Mouse (Mus musculus): ENCODE data around the gene Ccnd3. TPM values are rescaled to one million over a fixed set of nuclear protein-coding genes. Genes with fewer than 3 reads are reported as not detected.
"Not testable (repeated sequence)": the region's sequence is repeated elsewhere in the genome, so short reads cannot be mapped to it uniquely, and the experiment has no call there.

Gene Ccnd3
- total RNA-seq, 2 experiments from 2014 or later = 328 to 506 TPM

DNA sequence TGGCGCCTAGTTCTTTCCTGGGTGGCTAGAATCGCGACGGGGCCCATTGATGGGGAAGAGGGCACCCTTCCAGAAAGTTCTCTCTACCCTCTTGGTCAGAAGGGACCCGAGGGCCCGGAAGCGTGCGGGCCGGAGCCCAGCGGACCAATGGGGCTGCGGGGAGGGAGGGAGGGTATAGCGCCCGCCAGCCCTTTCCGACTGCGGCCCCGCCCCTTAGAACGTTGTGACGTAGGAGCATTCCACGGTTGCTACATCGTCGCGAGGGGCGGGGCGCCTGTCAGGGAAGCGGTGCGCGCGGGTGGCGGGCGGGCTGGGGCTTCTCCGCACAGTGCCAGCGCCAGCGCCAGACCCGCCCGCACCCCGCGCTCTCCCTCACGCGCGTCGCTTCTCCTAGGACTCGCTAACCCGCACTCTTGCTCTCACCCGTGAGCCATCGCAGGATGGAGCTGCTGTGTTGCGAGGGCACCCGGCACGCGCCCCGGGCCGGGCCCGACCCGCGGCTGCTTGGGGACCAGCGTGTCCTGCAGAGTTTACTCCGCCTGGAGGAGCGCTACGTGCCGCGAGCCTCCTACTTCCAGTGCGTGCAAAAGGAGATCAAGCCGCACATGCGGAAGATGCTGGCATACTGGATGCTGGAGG is 88.5 kb downstream of the Ccnd3 start:
- DNase-seq (ENCODE audit: low spot score in 2 of 2) = peak; percentile 97

DNA sequence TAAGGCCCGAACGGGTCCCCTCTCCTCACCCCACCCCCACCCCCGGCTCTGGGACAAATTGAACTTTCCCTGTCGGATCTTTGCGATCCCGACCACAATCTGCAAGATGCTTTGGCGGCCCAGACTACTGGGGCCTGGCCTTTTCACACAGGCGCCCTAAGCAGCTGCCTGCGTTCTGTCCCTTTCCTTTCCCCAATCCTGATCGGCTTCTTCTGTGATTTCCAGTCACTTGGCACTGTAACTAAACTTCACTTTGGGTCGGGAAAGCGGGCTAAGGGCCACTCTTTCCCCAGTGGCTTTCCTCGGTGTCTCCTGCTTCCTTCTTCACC is 89.0 kb downstream of the Ccnd3 start:
- no peak for DNase-seq (ENCODE audit: low spot score in 2 of 2)

DNA sequence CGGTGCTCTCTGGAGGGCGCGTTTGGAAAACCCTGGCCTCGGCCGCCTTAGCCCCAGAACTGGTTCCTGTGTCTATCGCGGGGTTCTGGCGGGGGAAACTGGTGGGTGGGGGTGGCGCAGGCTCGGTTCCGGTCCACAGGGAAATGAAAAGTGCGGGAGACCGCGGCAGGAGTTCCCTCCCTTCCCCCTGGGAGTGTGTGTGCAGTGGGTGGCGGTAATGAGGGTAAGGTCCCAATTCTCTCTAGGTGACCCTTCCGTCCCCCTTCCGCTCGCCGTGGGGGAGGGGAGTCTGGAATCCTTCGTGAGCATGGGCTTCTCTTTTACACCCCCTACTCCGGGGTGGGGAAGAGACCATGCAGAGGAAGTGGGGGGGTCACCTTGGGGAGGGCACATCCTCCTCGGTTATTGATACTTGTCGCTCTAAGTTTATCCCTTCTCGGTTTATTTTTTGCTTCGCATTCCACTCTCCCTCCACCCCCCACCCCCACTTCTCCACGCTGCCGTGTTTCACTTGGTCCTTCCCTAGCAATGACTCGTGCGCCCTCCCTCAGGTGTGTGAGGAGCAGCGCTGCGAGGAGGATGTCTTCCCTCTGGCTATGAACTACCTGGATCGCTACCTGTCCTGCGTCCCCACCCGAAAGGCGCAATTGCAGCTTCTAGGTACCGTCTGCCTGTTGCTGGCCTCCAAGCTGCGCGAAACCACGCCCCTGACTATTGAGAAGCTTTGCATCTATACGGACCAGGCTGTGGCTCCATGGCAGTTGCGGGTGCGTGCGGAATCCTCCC is 89.5 kb downstream of the Ccnd3 start:
- DNase-seq (ENCODE audit: low spot score in 2 of 2) = peak; percentile 50 to 56

DNA sequence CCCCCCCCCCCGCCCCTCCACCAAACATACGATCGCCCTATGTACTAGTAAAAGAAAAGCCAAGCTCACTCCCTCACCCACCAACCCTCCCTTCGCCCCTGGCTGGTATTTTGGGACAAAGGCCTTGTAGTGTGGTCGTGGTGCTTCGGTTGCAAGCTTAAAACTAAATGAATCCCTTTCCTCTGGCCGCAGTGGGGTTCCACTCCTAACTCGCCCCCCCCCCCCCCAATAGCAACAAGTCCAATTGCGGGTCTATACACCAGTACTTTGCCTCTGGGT is 90.1 kb downstream of the Ccnd3 start:
- no peak for DNase-seq (ENCODE audit: low spot score in 2 of 2)

DNA sequence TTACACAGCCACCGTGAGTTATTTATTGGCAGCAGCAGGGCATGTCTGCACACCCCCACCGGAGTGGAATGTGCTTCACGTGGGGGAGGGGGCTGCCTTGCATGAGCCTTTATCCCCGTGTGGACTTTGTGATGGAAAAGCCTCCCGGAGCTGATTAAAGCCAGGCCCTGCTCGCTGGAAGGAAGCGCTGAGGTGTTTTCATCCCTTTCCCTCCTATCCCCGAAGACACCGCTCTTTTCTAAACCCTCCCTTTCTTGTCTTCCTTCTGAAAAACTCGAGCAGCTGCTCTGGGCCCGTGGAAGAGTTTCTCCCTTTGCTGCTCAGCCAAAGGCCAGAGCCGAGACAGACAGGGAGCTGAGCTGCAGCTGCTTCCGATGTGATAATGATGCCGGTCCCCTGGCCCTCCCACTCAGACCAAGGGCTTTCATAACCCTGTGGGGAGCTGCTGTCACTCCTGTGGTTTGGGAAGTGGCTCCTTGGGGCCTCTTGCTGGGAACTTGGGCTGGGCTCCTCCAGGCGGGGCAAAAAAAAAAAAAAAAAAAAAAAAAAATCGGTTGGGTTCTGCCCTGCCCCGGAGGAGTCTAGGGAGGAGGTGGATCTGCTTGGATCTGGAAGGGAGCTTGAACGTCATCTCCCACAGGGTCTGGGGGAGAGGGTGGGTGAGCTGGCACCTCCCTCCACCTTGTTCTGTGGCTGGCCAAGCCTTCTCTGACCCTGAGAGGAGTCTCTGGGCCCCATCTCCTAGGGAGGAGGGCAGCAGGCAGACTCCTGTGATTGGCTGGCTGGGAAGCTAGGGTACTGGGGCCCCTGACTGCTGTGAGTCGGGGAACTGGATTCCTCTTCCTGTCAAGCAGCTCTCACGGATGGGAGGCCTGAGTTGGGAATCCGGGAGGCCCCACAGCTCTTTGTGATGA is 90.7 kb downstream of the Ccnd3 start:
- peak; percentile 44 to 54 for DNase-seq (ENCODE audit: low spot score in 2 of 2)

DNA sequence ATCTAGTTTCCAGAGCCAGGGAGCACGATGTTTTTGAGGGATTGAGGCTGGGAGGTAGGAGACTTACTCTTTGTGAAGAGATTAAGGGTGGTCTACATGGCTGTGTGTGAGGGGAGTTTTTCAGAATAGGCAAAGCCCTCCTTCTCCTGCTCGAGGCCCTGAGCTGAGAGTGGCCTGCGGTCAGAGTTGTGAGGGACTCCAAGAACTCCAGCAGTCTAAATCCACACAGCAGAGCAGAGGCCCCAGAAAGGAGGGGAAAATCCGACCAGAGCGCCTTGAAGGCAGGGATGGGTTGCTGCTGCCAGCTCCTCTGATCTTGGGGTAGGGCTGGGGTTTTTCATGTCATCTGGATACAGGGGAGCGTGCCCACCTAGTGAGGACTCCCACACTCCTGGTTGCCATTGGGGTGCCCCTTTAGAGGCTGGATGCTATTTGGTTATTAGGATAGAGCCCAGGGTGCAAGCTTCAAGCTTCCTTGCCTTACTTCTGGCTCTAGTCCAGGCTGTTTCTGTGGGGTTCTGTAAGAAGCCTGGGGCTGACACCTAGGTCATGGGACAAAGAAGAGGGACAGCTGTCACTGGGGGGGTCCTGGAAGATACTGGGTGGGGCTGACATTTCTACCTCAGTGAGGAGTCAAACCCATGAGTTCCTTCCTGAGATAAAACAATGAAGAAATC is 91.4 kb downstream of the Ccnd3 start:
- no peak for DNase-seq (ENCODE audit: low spot score in 2 of 2)

DNA sequence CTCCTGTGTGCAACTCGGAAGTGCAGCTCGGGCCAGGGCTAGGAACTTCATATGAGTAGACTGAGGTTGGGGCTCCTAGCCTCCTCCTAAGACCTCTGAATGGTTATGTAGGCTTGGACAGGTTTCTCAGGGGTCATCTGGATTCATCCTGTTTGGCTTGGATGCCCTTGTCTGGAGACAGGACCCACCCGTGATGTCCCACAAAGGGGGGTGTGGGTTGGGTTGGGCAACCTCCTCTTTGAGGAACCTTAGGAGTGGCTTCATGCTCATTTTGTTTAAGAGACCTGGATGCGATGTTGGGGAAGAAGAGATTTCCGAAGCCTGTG is 92.0 kb downstream of the Ccnd3 start:
- no peak for DNase-seq (ENCODE audit: low spot score in 2 of 2)

DNA sequence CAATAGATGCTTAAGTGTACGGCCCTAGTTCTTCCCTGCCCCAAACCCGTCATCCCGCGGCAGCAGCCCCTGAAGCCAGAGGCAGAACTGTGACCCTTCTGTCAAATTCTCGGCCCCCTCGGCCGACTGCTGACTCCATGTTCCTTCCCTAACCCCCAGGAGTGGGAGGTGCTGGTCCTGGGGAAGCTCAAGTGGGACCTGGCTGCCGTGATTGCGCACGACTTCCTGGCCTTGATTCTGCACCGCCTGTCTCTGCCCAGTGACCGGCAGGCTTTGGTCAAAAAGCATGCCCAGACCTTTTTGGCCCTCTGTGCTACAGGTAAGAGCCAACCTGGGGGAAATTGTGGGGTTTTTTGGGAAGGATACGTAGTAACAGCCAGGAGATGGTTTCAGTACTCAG is 92.4 kb downstream of the Ccnd3 start:
- DNase-seq (ENCODE audit: low spot score in 2 of 2) = peak in 1 of 2 experiments; percentile 29

DNA sequence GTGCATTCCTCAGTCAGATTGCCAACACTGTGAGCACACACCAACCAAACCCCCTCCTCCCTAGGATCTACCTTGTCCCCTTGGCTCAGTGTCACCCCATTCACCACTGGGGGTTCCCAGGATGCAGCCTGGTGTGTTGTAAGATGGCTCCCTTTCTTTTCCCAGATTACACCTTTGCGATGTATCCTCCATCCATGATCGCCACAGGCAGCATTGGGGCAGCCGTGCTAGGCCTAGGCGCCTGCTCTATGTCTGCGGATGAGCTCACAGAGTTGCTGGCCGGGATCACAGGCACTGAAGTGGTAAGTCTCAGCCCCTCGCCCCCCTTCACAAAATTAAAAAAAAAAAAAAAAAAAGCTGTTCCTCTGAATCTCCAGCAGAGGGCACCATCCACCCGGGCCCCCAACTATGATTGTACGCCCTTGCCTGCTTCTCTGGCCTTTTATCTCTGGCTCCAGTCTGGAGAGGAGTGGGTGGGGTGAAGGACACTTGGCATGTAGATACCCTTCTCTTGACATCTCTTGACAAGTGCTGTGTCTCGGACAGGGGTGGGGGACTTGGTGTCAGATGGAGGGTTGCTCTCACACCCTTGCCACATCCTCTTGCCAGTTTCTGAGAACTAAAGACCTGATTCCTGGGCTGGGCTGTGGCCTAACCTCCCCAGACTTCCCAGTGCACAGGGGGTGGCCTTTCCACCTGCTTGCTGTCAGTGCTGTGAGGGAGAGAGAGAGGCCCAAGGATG is 93.2 kb downstream of the Ccnd3 start:
- DNase-seq (ENCODE audit: low spot score in 2 of 2) = peak in 1 of 2 experiments; percentile 42

DNA sequence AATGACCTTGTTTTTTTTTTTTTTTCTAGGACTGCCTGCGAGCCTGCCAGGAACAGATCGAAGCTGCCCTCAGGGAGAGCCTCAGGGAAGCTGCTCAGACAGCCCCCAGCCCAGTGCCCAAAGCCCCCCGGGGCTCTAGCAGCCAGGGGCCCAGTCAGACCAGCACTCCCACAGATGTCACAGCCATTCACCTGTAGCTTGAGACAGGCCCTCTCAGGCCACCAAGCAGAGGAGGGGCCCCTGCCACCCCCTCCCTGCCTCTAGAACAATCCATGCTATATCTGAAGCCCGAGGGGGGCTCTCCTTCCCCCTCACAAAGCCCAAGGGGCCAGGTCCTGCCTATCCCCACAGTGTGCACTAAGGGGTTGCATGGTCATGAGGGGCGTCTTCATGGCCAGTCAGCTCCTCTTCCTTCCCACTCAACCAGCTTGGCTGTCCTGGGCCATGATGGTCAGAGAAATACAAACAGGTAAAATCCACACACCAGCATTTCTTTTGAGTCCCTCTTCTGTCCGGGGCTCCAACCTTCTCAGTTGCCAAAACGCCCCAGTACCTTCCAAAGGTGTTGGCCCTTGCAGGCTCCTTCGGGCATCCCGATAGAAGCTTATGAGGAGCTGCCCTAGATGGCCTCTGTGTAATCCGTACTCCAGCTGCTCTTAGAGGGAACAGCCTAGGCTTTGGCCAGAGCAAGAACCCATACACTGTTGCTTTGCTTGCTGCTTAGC is 93.9 kb downstream of the Ccnd3 start:
- not testable (repeated sequence) for DNase-seq (ENCODE audit: low spot score in 2 of 2)

DNA sequence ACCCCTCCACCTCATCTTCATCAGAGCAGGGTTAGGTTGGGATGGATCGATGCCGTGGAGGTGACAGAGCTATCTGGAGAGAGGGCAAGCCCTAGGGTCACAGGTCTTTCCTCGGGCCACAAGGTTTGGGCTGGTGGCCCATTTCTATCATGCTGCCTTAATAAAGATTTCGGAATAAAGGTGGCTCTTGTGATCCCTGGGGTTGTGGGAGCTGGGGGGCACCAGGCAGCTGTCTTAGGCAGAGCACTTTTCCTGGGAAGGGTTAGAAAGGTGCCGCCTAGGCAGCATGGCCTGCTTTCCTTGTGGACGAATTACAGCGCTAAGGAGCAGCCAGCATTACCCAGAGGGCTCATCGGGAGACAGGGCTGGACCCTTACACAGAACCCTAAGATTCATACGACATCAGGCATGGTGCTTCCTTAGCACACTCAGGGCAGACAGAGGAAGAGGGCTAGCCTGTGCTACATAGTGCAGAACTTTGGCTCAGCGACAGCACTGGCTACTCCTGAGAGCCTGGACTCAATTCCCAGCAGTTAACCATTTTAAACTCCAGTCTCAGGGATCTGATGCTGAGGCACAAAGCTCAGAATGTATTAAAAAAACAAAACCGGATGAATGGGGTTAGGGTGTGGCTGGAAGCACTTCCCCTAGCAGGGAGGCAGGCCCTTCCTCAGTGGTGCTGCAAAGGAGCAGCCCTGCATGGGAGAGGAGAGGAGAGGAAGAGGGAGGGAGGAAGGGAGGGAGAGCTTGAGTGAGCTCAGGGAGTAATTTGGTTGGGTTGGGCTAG is 94.9 kb downstream of the Ccnd3 start:
- DNase-seq (ENCODE audit: low spot score in 2 of 2) = no peak

DNA sequence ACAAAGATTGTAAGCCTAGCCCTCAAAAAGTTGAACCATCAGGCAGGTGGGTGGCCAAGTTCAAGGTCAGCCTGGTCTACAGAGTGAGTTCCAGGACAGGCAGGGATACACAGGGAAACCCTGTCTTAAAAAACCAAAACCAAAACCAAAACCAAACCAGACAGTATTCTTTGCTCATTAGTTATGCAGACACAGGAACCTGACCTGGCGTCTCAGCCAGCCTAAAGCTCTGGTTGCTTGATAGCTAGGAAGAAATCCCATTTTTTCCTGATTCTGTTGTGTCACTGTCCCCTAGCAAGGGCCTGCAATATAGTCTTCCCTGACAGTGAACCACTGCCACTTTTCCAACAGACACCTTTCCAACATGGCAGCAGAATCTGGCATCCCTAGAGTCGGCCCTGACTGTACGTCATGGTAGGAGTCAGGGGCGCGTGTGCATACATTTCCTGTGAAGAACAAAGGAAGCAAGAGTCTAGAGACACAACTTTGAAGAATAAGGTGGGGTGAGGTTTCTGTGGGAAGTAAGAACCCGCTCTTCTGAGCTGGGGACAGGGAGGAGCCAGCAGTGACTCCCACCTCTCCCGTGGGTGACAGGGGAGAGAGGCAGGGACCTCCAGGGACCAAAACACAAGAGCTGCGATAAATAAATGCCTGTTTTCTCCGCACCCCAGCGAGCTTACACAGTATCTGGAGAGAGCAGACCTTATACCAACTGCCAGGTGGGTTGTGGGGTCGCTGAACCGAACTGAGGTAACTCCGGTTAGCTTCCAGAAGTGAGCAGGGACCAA is 95.9 kb downstream of the Ccnd3 start:
- no peak for DNase-seq (ENCODE audit: low spot score in 2 of 2)

DNA sequence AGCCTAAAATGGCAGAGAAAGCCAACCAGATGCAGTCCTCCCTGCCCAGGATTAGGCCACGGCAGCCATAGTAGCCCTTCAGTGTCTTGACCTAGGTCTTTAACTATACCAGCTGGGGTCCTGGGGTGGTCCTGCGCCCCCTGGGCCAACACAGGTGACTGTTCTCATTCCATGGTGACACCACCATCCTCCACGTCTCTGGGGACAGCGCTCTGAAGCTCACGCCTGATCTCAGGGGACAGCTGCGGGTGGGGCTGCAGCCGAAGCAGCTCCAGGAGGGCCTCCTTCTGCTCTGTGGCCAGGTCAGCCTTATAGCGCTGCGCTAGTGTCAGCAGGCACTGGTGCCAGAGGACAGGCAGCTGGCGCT is 96.5 kb downstream of the Ccnd3 start:
- no peak for DNase-seq (ENCODE audit: low spot score in 2 of 2)

DNA sequence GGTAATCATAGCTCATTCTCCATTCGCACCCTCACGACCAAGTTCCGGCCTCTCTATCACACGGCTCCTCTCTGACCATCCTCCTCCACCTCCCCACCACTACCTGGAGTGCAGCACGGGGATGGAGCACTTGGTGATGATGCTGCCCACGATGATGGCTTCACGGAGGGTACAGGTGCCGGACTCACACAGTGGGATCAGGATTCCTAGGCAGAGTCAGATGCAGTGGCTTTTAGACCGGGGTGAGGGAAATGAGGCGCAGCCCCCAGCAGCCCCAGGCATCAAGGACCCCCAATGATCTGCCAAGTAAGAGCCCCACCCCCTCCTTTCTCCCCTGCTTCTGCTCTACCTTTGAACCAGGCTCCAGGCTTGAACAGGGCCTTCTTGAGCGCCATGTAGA is 97.4 kb downstream of the Ccnd3 start:
- no peak for DNase-seq (ENCODE audit: low spot score in 2 of 2)

DNA sequence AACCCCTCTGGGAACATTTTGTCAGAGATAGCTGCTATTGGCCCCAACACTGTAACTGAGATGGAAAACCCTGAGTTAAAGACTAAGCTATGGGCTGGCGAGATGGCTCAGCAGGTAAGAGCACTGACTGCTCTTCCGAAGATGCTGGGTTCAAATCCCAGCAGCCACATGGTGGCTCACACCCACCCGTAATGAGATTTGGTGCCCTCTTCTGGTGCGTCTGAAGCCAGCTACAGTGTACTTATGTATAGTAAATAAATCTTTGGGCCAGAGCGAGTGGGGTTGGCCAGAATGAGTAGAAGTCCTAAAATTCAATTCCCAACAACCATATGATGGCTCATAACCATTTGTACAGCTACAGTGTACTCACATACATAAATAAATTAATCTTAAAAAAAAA is 101.4 kb downstream of the Ccnd3 start:
- no peak for DNase-seq (ENCODE audit: low spot score in 2 of 2)

DNA sequence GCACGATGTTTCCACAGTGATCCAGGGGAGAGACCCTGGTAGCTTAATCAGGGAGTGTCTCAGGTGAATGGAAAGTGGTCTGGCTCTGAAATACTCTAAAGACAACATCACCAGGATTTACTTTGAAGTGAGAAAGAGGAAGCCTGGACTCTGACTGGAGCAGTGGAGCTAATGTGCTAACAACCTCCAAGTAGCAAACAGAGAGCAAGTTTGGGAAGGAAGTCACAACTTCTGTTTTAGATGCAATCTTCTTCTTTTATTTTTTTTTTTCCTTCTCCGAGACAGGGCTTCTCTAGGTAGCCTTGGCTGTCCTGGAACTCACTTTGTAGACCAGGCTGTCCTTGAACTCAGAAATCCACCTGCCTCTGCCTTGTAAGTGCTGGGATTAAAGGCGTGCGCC is 104.3 kb downstream of the Ccnd3 start:
- DNase-seq (ENCODE audit: low spot score in 2 of 2) = no peak

DNA sequence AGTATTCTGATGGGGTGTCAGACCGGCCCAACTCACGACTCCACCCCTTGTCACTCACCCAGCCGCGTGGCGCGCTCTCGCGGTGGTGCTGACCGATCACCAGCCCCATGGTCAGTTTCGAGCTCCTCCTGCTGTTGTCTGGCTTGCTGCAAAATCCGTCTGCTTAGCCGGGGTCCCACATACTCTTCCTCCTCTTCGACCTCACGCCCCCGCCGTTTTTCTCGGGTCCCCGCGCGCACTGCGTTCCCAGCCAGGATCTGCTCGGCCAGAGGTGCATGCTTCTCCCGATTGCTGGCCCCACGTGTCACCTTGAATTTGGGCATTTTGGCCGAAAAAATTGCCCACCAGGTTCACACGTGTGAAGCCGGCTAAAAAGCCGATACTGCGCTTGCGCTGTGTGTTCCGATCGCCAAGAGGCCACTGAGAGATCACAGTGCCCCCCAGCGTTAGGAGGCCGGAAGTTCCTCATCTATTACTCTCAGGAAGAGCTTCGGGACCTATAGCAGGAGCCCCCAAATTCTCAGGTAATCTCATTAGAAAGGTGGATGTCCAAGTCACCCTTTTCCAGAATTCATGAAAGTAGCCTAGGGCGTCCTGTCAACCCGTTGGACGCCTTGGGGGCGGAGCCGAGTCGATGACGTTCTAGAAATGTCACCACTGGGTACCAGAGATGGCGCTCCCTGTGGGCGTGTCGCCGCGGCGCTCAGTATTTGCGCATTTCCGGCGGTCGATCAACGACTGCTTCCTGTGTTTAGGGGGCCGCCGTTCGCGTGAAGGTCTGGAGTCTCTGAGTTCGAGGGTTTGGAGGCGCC is 106.2 kb downstream of the Ccnd3 start, which contains the start of the genes Bysl, Med20 and Gm20517:
Bysl (minus strand) TSS at position 644 of the 812 bp plus-strand sequence.
Med20 (plus strand) TSS at position 734 of the 812 bp plus-strand sequence.
Gm20517 (plus strand) TSS at position 741 of the 812 bp plus-strand sequence.
- DNase-seq (ENCODE audit: low spot score in 2 of 2) = peak; percentile 97 to 98

DNA sequence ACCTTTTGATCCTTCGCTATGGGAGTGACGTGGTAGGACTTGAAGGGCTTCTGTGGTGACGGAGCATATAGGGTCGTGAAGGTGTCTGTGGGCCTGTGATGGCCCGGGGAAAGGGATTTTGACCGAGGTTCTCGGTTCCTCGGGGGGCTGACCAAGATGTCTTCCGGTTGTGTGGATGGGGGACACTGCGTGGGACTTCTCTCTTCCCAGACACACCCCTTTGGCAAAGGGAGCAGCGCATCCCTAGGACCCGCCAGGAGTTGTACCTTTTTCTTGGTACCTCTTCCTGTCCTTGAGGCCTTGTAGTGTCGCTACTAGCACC is 106.8 kb downstream of the Ccnd3 start:
- DNase-seq (ENCODE audit: low spot score in 2 of 2) = no peak

All from adrenal gland, adult 18-20 months (tissue).